Comparison of ENCODE assay signal across 20 mouse cellular contexts in the genomic region with DNA sequence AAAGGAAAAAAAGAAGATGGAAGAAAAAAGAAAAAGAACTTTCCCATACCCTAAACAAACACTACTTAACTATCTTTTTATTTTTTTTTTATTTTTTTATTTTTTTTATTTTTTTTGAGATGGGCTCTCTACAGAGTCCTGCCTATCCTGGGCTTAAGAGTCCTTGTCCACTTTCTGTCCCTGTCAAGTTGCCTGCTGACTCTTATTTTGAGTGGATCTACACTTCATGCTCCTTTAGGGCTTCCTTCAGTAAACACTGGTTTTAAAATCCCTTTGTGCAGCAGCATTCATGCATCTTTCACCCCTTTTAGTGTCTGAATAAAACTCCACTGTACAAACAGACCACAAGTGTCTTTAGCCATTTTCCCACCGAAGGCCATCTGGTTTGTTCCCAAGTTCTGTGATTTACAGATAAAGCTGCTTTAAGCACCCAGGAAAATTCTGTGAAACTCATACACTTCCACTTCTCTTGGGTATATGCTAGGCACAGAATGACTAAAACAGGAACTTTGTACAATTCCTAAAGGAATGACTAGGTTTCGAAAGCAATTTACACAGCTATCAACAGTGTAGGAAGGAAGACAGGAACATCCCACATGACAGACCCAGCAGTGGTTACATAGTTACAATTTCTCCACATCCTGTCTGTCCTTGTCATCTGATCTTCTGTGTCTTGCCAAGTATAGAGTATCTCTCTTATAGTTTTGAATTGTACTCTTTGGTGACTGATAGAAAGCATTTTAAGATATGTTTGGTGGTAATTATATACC.
DNase-seq lines count a peak whose midpoint lies in the region; ATAC-seq and TF ChIP-seq lines count a peak whose summit lies in the region.
"Had no signal": no experiment of that assay in that cellular context is flagged by ENCODE, and none has a peak within 500 bp of the region (broad histone marks: within the 10 kb centered on the region; RNA-seq: fewer than 3 reads in every experiment).

No protein-coding gene starts in this region.

- DNase-seq in hindbrain, embryonic 11.5 days (ENCODE audit: low spot score), result peak; percentile 7
- DNase-seq in hindbrain, embryonic 10.5 days (ENCODE audit: low spot score), result no peak
- peak; percentile 26 for DNase-seq in midbrain, postnatal 0 days (ENCODE audit: low spot score)
- DNase-seq in midbrain, embryonic 11.5 days (ENCODE audit: low spot score, missing footprints), result no peak
- no peak for DNase-seq in lung, postnatal 14 days
- no peak for DNase-seq in spleen, adult 18-20 months
- DNase-seq: adrenal gland, postnatal 25 days; B cell, adult 2 months; cerebellum, adult 9-10 months; forebrain, postnatal 0 days; gastrocnemius, postnatal 10 days; kidney, adult 2 months; kidney, postnatal 25 days; left cerebral cortex, postnatal 4 days; right cerebral cortex, postnatal 4 days had no signal

- no peaks in the 10 kb centered on the region for H3K4me1 ChIP-seq in hindbrain, embryonic 11.5 days (replicated peaks; ENCODE audit: control insufficient read depth, insufficient read depth, low read length)
- H3K4me1 ChIP-seq in hindbrain, embryonic 10.5 days (replicated peaks), result no peaks in the 10 kb centered on the region
- no peaks in the 10 kb centered on the region for H3K4me1 ChIP-seq in midbrain, postnatal 0 days (ENCODE audit: insufficient read depth, low read length)
- no peaks in the 10 kb centered on the region; the same call in 1 of the 2 replicates for H3K4me1 ChIP-seq in midbrain, embryonic 11.5 days (ENCODE audit: control insufficient read depth, insufficient read depth, low read length)
- no peaks in the 10 kb centered on the region for H3K4me1 ChIP-seq in hindbrain, embryonic 13.5 days (replicated peaks)
- no peaks in the 10 kb centered on the region; the same call in 1 of the 2 replicates for H3K4me1 ChIP-seq in neural tube, embryonic 13.5 days (replicated peaks)
- H3K4me1 ChIP-seq: embryonic facial prominence, embryonic 13.5 days had no signal

- no peaks in the 10 kb centered on the region for H3K36me3 ChIP-seq in hindbrain, embryonic 11.5 days (ENCODE audit: control insufficient read depth, insufficient read depth, low read length)
- 0 out of 2 replicates have a peak, but pooled peaks cover 4% of the 10 kb centered on the region for H3K36me3 ChIP-seq in hindbrain, embryonic 10.5 days
- no peaks in the 10 kb centered on the region for H3K36me3 ChIP-seq in midbrain, postnatal 0 days (ENCODE audit: insufficient read depth, low read length)
- no peaks in the 10 kb centered on the region for H3K36me3 ChIP-seq in midbrain, embryonic 11.5 days (ENCODE audit: control insufficient read depth, insufficient read depth, low read length)
- no peaks in the 10 kb centered on the region for H3K36me3 ChIP-seq in hindbrain, embryonic 13.5 days
- no peaks in the 10 kb centered on the region for H3K36me3 ChIP-seq in neural tube, embryonic 13.5 days
- H3K36me3 ChIP-seq: embryonic facial prominence, embryonic 13.5 days; lung, embryonic 15.5 days had no signal

- WGBS in hindbrain, embryonic 11.5 days, result 74% methylated on average over 2 of the region's 2 CpGs
- 83% methylated on average over 2 of the region's 2 CpGs for WGBS in hindbrain, embryonic 10.5 days
- WGBS in midbrain, postnatal 0 days, result 41% methylated on average over 2 of the region's 2 CpGs
- WGBS in midbrain, embryonic 11.5 days, result 81% methylated on average over 2 of the region's 2 CpGs
- WGBS in hindbrain, embryonic 13.5 days, result 57% methylated on average over 2 of the region's 2 CpGs
- WGBS in neural tube, embryonic 13.5 days, result 52% methylated on average over 2 of the region's 2 CpGs

- no peak overlapping the region for H3K4me3 ChIP-seq in hindbrain, embryonic 11.5 days (ENCODE audit: low read depth, low read length)
- no peak overlapping the region for H3K4me3 ChIP-seq in hindbrain, embryonic 10.5 days
- H3K4me3 ChIP-seq in midbrain, postnatal 0 days (ENCODE audit: low read depth, low read length), result no peak overlapping the region
- H3K4me3 ChIP-seq in midbrain, embryonic 11.5 days (ENCODE audit: low read depth, low read length), result no peak overlapping the region
- no peak overlapping the region for H3K4me3 ChIP-seq in hindbrain, embryonic 13.5 days
- no peak overlapping the region for H3K4me3 ChIP-seq in neural tube, embryonic 13.5 days
- H3K4me3 ChIP-seq: embryonic facial prominence, embryonic 13.5 days; liver, embryonic 12.5 days; lung, embryonic 15.5 days had no signal

- no peaks in the 10 kb centered on the region for H3K9me3 ChIP-seq in hindbrain, embryonic 11.5 days (ENCODE audit: control insufficient read depth, low read length)
- no peaks in the 10 kb centered on the region for H3K9me3 ChIP-seq in hindbrain, embryonic 10.5 days
- no peaks in the 10 kb centered on the region for H3K9me3 ChIP-seq in midbrain, postnatal 0 days (ENCODE audit: low read length)
- H3K9me3 ChIP-seq in midbrain, embryonic 11.5 days (ENCODE audit: control insufficient read depth, low read length), result no peaks in the 10 kb centered on the region
- H3K9me3 ChIP-seq in hindbrain, embryonic 13.5 days, result no peaks in the 10 kb centered on the region
- H3K9me3 ChIP-seq in neural tube, embryonic 13.5 days, result no peaks in the 10 kb centered on the region
- H3K9me3 ChIP-seq: embryonic facial prominence, embryonic 13.5 days; liver, embryonic 12.5 days; lung, embryonic 15.5 days had no signal

- no peak overlapping the region for H3K27ac ChIP-seq in hindbrain, embryonic 11.5 days (ENCODE audit: low read depth, low read length)
- H3K27ac ChIP-seq in hindbrain, embryonic 10.5 days, result no peak overlapping the region
- H3K27ac ChIP-seq in midbrain, postnatal 0 days (ENCODE audit: low read depth, low read length), result no peak overlapping the region
- H3K27ac ChIP-seq in midbrain, embryonic 11.5 days (ENCODE audit: low read depth, low read length), result no peak overlapping the region
- peak overlapping the region; percentile 19 for H3K27ac ChIP-seq in hindbrain, embryonic 13.5 days
- no peak overlapping the region; the same call in 1 of the 2 replicates for H3K27ac ChIP-seq in neural tube, embryonic 13.5 days (replicated peaks)
- H3K27ac ChIP-seq: embryonic facial prominence, embryonic 13.5 days; liver, embryonic 12.5 days; lung, embryonic 15.5 days had no signal

- TF ChIP-seq CTCF in midbrain, postnatal 0 days (IDR thresholded peaks at IDR 0.05), result no peak

- no peaks in the 10 kb centered on the region for H3K27me3 ChIP-seq in hindbrain, embryonic 11.5 days (ENCODE audit: control insufficient read depth, insufficient read depth, low read length)
- H3K27me3 ChIP-seq in hindbrain, embryonic 10.5 days (ENCODE audit: insufficient read depth, poor library complexity, severe bottlenecking), result no peaks in the 10 kb centered on the region
- no peaks in the 10 kb centered on the region for H3K27me3 ChIP-seq in midbrain, postnatal 0 days (ENCODE audit: insufficient read depth, low read length)
- H3K27me3 ChIP-seq in midbrain, embryonic 11.5 days (ENCODE audit: control insufficient read depth, insufficient read depth, low read length), result no peaks in the 10 kb centered on the region
- H3K27me3 ChIP-seq in hindbrain, embryonic 13.5 days, result no peaks in the 10 kb centered on the region
- H3K27me3 ChIP-seq in neural tube, embryonic 13.5 days, result no peaks in the 10 kb centered on the region
- H3K27me3 ChIP-seq: embryonic facial prominence, embryonic 13.5 days; liver, embryonic 12.5 days; lung, embryonic 15.5 days had no signal

- H3K4me2 ChIP-seq in hindbrain, embryonic 11.5 days (replicated peaks; ENCODE audit: low read depth, low read length), result no peak overlapping the region
- no peak overlapping the region for H3K4me2 ChIP-seq in midbrain, postnatal 0 days (ENCODE audit: low read depth, low read length, poor library complexity, severe bottlenecking)
- H3K4me2 ChIP-seq in midbrain, embryonic 11.5 days, result no peak overlapping the region
- no peak overlapping the region for H3K4me2 ChIP-seq in hindbrain, embryonic 13.5 days
- H3K4me2 ChIP-seq in neural tube, embryonic 13.5 days, result no peak overlapping the region
- H3K4me2 ChIP-seq: embryonic facial prominence, embryonic 13.5 days; liver, embryonic 12.5 days; lung, embryonic 15.5 days had no signal

- peak; percentile 53; the same call in 1 of the 2 replicates for ATAC-seq in hindbrain, embryonic 11.5 days (ENCODE audit: low FRiP score)
- ATAC-seq in midbrain, postnatal 0 days (ENCODE audit: low FRiP score), result no peak
- no peak for ATAC-seq in midbrain, embryonic 11.5 days (ENCODE audit: low FRiP score)
- no peak for ATAC-seq in hindbrain, embryonic 13.5 days (ENCODE audit: low FRiP score)
- ATAC-seq in neural tube, embryonic 13.5 days (ENCODE audit: low read depth), result peak; percentile 53; the same call in 1 of the 2 replicates
- ATAC-seq: forebrain, postnatal 0 days; liver, embryonic 12.5 days had no signal

- H3K9ac ChIP-seq in hindbrain, embryonic 11.5 days (ENCODE audit: low read depth, low read length), result no peak overlapping the region
- H3K9ac ChIP-seq in midbrain, postnatal 0 days (replicated peaks; ENCODE audit: low read length, poor library complexity, severe bottlenecking), result no peak overlapping the region
- no peak overlapping the region for H3K9ac ChIP-seq in midbrain, embryonic 11.5 days (ENCODE audit: low read length)
- no peak overlapping the region for H3K9ac ChIP-seq in hindbrain, embryonic 13.5 days
- no peak overlapping the region for H3K9ac ChIP-seq in neural tube, embryonic 13.5 days
- H3K9ac ChIP-seq: embryonic facial prominence, embryonic 13.5 days; forebrain, postnatal 0 days; liver, embryonic 12.5 days; lung, embryonic 15.5 days had no signal

Comparison
In these comparisons a context has a peak if more than half of its experiments do, and no peak if none do; other contexts are left out.
1. ATAC-seq: peak in hindbrain, embryonic 11.5 days (single experiment) and neural tube, embryonic 13.5 days (single experiment); none in midbrain, postnatal 0 days (single experiment), midbrain, embryonic 11.5 days (single experiment) and hindbrain, embryonic 13.5 days (single experiment).
2. DNase-seq: peak in hindbrain, embryonic 11.5 days (single experiment) and midbrain, postnatal 0 days (single experiment); none in hindbrain, embryonic 10.5 days (single experiment), midbrain, embryonic 11.5 days (single experiment), lung, postnatal 14 days (single experiment) and spleen, adult 18-20 months (0 of 2).